Mouse (Mus musculus): Measurements from ENCODE around the gene Anxa4.

The Anxa4 gene

DNA sequence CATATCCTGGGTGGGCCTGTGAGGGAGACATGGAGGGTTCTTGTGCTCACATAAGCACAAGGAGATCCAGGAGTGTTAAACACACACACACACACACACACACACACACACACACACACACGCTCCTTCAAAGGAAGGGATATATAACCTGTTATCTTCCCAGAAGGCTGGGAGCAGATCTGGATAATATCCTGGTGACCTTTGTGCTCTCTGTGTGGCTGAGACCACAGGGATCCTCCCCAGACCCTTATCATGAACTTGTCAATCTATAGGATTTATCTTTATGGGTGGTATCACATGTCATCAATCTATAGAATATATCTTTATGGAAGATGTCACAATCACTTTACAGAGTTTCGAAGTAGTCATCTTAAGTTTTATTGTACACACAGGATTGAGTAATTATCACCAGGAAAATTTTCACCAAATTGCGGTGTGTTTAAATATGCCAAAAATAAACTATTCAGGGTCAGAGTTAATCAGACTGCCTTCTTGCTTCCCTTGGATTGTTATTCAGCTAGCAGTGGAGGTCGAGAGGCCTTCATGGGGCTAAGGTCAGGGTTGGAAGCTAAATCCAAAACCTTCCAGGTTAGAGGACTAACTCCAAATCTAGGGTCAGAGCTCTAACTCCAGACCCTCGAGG lies 40.4 kb downstream of the Anxa4 start:
- DNase-seq (ENCODE audit: low read depth, low spot score): no peak

DNA sequence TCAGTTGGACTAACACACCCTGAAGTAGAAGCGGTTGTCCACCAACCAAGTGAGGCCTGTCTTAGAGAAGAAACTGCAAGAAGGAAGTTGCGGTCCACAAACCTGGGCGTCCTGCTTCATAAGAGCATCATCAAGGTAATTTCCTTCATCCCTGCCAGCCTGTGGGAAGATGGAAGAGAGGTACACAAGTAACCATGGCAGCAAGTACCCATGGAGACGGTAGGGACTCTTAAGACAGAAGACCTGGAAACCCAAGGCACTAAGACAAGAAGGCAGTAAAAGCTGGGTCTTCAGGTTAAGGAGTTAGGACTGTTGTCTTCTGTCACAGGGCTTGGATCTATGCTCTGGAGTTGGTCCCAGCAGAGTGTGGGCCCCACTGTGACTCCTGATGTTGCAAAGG lies 42.4 kb downstream of the Anxa4 start:
- no peak for DNase-seq (ENCODE audit: low read depth, low spot score)

DNA sequence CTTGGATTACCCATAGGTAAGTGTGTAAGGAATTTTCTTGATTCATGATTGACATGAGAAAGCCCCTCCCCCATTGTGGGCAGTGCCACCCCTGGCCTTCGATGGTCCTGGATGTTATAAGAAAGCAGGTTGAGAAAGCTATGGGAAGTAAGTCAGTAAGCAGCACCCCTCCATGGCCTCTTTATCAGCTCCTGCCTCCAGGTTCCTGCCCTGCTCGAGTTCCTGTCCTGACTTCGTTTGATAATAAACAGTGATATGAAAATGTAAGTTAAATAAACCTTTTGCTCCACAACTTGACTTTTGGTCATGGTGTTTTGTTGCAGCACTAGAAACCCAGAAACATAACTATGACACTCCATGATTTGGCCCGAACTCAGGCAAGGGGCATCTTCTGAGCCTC lies 43.6 kb downstream of the Anxa4 start:
- DNase-seq (ENCODE audit: low read depth, low spot score): no peak

DNA sequence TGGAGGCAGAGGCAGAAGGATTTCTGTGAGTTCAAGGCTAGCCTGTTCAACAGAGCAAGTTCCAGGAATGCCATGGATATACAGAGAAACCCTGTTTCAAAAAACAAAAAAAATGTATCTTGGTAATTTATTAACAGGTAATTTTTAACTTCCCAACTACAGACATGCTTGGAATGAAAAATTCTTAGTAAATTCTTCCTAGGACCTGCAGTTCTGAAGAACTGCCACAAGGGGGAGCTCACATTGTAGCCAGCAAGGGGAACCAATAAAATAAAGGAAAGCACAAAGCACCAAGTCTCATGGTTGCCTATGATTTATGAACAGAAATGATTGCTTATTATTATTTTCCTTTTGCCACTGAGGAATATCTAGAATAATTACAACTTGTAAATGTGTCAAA lies 46.2 kb downstream of the Anxa4 start:
- peak; percentile 62 for DNase-seq (ENCODE audit: low read depth, low spot score)

DNA sequence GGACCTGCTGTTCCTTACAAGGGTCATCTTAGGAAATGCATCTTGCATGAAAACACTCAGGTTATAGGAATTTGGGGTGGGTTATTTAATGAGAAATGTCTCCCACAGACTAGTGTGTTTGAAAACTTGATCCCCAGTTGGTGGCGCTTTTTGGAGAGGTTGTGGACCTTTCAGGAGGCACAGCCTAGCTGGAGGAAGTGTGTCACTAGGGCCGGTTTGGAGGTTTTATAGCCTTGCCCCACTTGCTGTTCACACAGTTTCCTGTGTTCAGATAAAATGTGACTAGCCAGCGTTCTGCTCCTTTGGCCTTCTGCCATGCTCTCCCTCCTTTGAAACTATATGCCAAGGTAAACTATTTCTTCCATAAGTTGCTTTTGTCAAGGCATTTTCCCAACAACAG lies 52.7 kb downstream of the Anxa4 start:
- DNase-seq (ENCODE audit: low read depth, low spot score): no peak

DNA sequence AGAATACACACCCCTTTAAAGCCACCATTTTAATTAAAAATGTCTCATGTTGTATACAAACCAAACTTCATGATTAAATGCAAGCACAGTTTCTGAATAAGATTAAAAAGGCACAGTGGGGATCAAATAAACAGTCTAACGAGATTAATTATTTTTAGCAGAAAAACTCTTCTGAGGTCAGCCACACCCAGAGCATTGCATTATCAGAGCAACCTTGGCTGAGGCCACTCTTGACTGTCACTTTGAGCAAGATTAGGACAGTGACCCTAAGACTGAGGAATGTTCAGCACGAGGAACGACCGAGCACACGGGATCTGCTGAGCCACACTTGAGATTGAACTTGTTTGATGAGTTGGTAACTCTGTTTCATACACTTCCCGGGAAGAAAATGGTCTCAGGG lies 56.6 kb downstream of the Anxa4 start:
- DNase-seq (ENCODE audit: low read depth, low spot score): no peak

DNA sequence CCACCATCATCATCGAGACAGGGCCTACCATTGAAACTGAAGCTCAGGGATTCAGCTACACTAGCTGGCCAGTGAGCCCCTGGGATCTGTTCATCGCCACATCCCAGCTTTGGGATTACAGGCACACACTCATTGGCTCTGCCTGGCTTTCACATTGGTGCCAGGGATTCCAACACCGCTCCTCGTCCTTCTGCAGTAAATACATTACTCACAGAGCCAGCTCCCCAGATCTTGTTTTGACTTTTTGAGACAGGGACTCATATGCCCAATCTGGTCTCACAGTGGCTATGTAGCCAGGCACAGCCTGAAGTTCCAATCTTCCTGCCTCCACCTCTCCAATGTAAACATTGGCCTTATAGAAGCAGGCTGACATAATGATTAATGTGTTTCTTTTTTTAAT lies 57.1 kb downstream of the Anxa4 start:
- DNase-seq (ENCODE audit: low read depth, low spot score): no peak

DNA sequence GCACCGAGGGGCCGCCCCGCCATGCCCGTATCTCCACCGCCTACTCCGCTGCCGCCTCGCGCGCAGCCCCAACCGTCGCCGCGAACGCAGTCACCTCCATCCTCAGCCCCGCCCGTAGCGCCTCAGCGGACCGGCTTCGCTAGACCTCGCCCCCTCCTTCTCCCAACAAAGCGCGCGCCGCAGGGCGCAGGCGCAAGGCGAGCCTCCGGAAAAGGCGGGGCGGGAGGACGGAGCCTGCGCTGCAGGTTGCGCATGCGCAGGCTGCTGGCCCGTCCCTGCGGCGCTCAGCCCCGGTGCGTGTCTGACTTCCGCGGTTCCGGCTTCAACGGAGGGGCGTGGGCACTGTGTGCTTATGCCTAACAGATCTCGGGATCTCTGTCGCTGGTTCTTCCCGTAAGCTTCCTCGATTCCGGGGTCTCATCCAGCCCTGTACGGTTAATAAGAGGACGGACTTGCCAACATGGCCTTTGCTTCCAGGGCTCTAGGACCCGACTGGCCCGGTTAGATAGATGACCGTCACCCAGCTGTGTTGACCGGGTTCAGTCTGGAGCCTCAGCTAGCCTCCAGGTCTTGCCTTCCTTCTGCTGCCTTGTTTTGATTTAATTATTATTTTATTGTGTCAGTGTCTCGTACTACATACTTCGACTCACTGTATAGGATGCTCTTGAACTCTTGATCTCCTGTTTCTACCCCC lies 60.1 kb downstream of the Anxa4 start, which contains the start of gene Gmcl1:
Gene Gmcl1, minus strand, starts transcription at position 201 of the 694 bp plus-strand sequence.
- peak; percentile 98 for DNase-seq (ENCODE audit: low read depth, low spot score)

DNA sequence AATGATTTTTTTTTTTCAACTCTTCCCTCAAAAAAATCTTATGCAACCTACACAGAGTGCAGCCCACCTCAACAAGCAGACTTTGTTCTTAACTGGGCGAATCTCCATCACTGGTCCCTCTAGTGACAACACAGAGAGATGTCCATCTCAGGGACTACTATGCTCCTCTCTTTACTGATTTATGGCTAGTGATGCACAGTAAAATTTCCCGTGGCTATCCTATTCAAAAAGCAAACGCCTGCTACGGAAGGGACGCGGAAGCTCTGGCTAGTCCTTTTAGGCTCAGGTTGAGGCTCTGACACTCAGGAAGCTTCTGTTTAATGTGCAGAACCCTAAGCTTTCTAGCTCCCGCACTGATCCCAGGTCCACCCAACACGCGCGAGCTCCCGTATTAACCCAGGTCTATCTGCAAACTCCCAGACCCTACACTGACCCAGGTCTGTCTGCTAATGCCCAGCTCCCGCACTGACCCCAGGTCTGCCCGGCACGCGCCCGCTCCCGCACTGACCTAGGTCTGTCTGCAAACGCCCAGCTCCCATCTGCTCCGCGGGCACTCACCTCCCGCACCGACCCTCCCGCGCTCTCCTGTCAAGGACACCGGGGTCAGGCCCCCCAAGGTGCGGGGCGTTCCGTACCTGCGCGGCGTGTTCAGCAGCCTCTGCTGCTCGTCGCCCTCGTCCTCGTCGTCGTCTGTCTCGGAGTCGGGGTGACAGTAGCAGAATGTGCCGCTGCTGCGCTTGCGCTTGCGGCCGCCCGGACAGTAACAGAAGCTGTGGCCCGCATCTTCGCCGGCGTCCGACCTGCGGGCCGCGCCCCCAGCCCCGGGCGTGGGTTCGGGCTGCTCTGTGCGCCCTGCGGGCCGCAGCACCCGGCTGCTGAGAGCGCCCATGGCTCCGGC lies 60.9 kb downstream of the Anxa4 start:
- peak; percentile 5 for DNase-seq (ENCODE audit: low read depth, low spot score)

DNA sequence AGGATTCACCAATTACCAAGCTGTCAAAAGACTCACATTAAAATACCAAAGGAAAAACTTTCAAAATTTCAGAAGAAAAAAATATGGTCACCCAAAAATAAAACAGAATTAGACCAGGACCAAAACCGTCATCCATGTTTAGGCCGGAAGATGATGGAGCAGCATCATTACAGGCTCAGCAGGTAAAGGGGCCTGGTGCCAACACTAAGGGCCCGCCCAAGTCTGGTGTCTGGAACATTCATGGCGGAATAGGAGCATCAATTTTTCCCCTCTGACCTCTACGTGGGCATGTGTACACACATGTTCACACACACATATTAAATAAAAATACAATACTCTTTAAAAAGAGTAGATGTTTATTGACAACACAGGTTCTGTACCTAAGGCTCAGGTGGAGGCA lies 64.7 kb downstream of the Anxa4 start:
- DNase-seq (ENCODE audit: low read depth, low spot score): no peak

DNA sequence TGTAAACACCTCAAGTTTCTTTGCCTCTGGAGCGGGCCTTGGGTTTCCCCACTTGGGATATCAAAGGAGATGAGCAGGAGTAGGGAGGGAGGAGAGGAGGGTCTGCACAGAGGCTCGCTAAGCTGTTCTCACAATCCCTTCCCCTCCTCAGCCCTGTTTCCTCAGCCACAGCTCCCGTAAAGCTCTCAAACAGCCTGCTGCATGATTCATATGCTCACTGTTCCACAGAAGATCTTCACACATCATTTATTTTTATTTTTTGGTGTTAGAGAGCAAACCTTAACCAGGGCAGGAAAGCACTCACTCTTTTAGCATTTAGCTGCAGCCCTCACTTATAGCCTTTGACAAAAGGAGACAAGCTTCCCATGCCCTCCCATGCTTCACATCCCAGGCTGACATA lies 71.4 kb downstream of the Anxa4 start:
- no peak for DNase-seq (ENCODE audit: low read depth, low spot score)

DNA sequence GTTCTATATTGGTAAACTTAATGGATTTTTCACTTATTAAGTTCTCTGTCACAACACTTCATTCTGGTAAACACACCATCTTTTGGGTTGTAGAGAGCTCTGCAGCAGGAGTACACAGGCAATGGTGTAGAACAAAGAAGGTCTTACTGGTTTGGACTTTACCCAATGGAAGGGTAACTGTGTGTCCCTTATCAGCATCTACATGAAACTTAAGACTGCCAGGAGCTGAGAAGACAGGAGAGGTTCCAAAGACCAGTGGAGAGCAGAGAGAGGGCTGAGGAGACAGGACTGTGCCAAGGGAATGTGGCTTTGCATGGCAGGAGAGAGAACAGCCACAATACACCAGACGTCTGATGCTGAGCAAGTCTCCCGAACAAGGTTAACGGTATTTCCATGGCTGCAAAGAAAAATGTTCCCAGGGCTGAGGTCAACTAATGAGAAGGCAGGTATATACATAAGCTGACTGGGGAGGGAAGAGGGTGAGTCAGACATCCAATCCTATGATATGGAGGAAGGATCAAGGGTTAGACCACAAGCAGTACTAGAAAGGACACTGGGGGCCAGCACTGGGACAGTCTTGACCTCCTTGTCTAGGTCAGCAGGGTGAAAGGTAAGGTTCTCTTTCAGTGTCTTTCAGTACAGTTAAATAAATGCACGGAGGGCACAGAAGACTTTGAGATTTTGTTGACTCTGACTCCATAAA lies 85.2 kb downstream of the Anxa4 start:
- no peak for DNase-seq (ENCODE audit: low read depth, low spot score)

DNA sequence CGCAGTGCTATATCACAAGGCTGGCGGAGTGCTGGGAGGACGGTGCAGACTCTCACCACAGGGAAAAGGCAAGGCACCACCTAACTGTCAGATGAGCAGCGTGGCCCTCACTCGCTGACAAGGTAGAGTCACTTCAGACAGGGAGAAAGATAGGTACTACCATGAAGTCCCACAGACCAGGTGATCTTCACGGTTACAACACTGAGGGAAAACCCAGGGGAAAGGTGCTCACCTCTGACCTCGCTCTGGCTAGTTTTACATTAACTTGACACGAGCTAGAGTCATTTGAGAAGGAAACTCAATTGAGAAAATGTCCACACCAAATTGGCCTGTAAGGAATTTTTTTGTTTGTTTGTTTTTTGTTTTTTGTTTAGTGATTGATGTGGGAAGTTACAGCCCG lies 90.8 kb downstream of the Anxa4 start:
- no peak for DNase-seq (ENCODE audit: low read depth, low spot score)

DNA sequence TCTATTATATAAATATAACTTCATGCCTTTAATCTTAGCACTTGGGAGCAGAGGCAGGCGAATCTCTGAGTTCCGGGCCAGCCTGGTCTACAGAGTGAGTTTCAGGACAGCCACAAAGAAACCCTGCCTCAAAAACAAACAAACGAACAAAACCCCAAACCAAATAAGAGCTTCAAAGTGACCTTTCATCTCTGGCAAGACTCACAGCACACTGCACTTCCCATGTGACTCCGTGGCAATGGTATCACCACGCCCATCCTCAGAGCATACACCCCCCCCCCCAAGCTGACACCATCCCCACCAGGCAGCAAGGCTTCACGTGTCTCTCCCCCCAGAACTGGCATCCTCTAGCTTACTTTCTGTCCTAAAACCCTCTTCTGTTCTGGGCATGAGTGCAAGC lies 95.5 kb downstream of the Anxa4 start:
- DNase-seq (ENCODE audit: low read depth, low spot score): no peak

DNA sequence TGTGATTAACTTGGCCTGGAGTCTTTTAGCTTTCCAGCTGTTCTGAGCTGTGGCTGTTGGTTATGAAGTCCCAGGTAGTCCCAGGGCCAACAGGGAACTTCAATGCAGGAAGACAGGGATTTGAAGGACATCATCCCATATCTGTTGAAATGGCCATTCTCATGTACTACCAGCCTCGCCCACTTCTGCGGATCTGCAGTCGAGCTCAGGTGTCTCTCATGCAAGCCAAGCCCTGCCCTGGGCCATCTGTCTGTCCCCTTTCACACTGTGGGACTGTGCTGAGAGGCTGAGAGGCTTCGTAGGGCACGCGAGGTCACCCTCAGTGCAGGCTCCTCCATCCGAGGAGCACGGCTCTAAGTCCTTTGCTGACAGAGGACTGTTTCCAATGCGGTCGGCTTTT lies 97.2 kb downstream of the Anxa4 start:
- DNase-seq (ENCODE audit: low read depth, low spot score): no peak

DNA sequence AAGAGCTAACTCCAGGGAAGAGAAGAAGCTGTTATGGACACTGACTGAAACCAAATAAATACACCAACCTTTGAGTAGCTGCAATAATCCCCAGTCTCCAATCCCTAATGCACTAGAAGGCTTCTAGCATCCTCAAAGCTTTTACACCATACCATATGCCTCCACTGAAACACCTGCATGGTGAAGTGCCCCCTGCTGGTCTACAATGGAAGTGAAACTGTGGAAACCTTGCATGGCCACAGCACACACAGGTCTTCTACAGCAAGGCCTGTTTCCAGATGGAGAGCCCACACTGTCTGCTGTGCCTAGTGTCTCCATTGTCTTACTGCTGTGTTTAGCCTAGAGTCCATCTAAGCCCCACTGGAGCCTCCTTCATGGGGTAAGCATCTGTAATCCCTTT lies 98.9 kb downstream of the Anxa4 start:
- DNase-seq (ENCODE audit: low read depth, low spot score): peak; percentile 64

DNA sequence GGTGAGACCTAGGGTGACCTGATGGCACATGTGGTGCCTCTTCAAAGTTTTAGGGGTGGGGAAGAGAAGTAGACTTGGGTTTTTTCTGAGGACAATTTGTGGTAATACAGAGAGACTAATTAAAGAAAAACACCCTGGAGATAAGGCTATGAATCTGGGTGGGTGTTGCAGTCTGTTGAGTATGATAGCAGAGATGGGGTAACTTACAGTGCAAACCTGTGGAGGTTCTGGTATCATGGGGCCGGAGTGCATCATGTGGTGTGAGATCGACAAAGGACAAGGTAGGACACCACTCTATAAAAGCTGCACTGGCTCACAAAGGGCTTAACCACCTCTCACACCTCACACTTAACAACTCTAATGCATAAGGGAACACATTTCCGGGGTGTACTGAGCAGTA lies 103.7 kb downstream of the Anxa4 start:
- no peak for DNase-seq (ENCODE audit: low read depth, low spot score)

DNA sequence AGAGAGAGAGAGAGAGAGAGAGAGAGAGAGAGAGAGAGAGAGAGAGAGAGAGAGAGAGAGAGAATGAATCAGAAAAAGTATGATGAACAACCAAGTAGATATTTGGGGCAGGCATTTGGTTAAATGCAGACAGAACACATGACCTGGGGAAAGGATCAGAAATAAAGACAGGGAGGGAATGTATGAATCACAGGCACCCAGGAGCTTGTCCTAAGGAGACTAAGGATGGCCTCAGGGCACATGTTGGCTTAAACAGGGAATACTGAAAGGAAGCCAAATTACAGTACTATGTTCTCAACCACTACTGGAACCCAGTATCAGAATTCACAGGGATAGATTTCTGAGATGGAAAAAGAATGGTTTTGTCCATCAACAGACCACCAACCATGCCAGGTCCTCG lies 106.4 kb downstream of the Anxa4 start:
- no peak for DNase-seq (ENCODE audit: low read depth, low spot score)
